Mouse (Mus musculus) embryonic facial prominence, embryonic 14.5 days (tissue): ENCODE data around the gene Zfp473. TPM values are rescaled to one million over a fixed set of nuclear protein-coding genes. Genes with fewer than 3 reads are reported as not detected.

Source experiments
- ATAC-seq: fragments of 200-750 bp; cut with Nextera tagmentation; 2 replicates; pipeline ENCODE4 v1.8.0; 2017; ENCODE audit warnings: low read depth, moderate number of reproducible peaks, moderate TSS enrichment
- DNase-seq: peaks from one replicate; pipeline ENCODE4 v3.0.0-alpha.2; 2015; ENCODE audit warnings: low spot score
- H3K27ac ChIP-seq: fragments of 300-500 bp; sonication (generic); replicated peaks from 2 replicates; pipeline ENCODE4 v1.5.1; 2014; ENCODE audit warnings: low read depth, mild to moderate bottlenecking, low read length, moderate library complexity
- H3K27me3 ChIP-seq: fragments of 300-500 bp; sonication (generic); replicated peaks from 2 replicates; pipeline ENCODE4 v1.6.1; 2014; ENCODE audit warnings: low read length; ENCODE audit not compliant: control insufficient read depth, insufficient read depth
- H3K36me3 ChIP-seq: fragments of 300-500 bp; sonication (generic); 2 replicates; pipeline ENCODE4 v1.6.1; 2014; ENCODE audit warnings: low read length, mixed read lengths; ENCODE audit not compliant: control insufficient read depth, insufficient read depth
- H3K4me1 ChIP-seq: fragments of 300-500 bp; sonication (generic); 2 replicates; pipeline ENCODE4 v1.6.1; 2014; ENCODE audit warnings: antibody characterized with exemption, low read length; ENCODE audit not compliant: control insufficient read depth, insufficient read depth
- H3K4me2 ChIP-seq: fragments of 300-500 bp; sonication (generic); 2 replicates; pipeline ENCODE4 v1.6.1; 2014; ENCODE audit warnings: low read depth, mild to moderate bottlenecking, low read length, moderate library complexity, mixed read lengths
- H3K4me3 ChIP-seq: fragments of 300-500 bp; sonication (generic); 2 replicates; pipeline ENCODE4 v1.5.1; 2014; ENCODE audit warnings: low read depth, mild to moderate bottlenecking, low read length
- H3K9ac ChIP-seq: fragments of 300-500 bp; sonication (generic); 2 replicates; pipeline ENCODE4 v1.6.1; 2014; ENCODE audit warnings: low read depth, mild to moderate bottlenecking, low read length, moderate library complexity, mixed read lengths
- H3K9me3 ChIP-seq: fragments of 300-500 bp; sonication (generic); 2 replicates; pipeline ENCODE4 v1.6.1; 2016; ENCODE audit warnings: low read length; ENCODE audit not compliant: control insufficient read depth
- WGBS: fragments of 180-500 bp; shearing (Covaris S2); extraction: QIAGEN DNeasy Blood & Tissue Kit; methylation state at CpG from one replicate; pipeline ENCODE4 v1.1.7; 2014; 5-methylcytosine and 5-hydroxymethylcytosine counted together
- polyA plus RNA-seq: library from polyadenylated mRNA; unstranded; fragments of >200 nt; fragmentation: Nextera tagmentation; extraction: Ambion mirVana; gene quantifications from 2 replicates; pipeline ENCODE4 v1.2.1, GENCODE M21; 2014

Zfp473 gene
- polyA plus RNA-seq, 1 experiment from 2014 or later, result 1.1 TPM

DNA sequence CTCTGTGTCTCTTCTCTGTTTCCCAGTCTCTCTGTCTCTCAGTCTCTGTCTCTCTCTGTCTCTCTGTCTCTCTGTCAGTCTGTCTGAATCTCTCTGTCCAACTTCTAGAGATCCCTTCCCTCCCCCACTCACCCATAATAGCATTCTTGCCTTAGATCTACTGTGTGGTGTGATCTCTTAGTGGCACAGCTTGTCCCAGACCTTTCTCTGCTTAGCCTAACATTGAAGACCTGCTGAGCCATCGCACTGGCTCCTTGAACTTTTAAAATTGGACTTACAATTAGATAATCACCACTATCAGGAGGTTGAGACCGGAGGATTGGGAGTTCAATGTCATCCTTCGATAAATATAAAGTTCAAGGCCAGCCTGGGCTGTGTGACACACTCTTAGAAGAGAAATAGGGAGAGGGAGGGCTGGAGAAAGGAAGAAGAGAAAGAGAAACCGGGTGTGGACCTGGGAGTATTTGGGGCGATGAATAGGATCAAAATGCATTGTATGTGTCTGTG lies 43.6 kb downstream of the Zfp473 start:
- WGBS, result 84% methylated on average over 5 of the region's 5 CpGs
- no peak overlapping the region for H3K9ac ChIP-seq

DNA sequence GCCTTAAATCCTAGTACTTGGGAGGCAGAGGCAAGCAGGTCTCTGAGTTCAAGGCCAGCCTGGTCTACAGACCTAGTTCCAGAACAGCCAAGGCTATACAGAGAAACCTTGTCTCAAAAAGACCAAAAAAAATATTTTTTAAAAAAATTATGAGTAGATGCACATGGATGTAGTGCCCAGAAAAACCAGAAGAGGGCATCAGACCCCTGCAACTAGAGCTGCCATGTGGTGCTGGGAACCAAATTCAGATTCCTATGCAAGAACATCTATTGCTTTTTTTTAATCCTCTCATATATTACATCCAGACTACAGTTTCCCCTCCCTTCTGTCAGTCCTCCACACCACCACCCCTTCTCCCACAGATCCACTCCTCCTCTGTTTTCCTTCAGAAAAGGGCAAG lies 44.5 kb downstream of the Zfp473 start:
- no peak overlapping the region for H3K27ac ChIP-seq
- H3K27me3 ChIP-seq, result no peaks in the 10 kb centered on the region
- H3K4me1 ChIP-seq, result no peaks in the 10 kb centered on the region
- no peak for ATAC-seq
- no peak for DNase-seq
- 0 out of 2 replicates have a peak, but pooled peaks cover 5% of the 10 kb centered on the region for H3K9me3 ChIP-seq
- no peak overlapping the region for H3K4me3 ChIP-seq
- H3K9ac ChIP-seq, result no peak overlapping the region
- H3K36me3 ChIP-seq, result no peaks in the 10 kb centered on the region
- no peak overlapping the region for H3K4me2 ChIP-seq

More for the DNA sequence above, 43.6 kb downstream of the Zfp473 start:
- no peaks in the 10 kb centered on the region for H3K27me3 ChIP-seq
- no peak overlapping the region for H3K4me2 ChIP-seq
- DNase-seq (no peak), ATAC-seq (no peak)
- no peaks in the 10 kb centered on the region for H3K4me1 ChIP-seq
- no peak overlapping the region for H3K4me3 ChIP-seq
- no peak overlapping the region for H3K27ac ChIP-seq
- no peaks in the 10 kb centered on the region for H3K36me3 ChIP-seq
- H3K9me3 ChIP-seq, result 0 out of 2 replicates have a peak, but pooled peaks cover 5% of the 10 kb centered on the region

DNA sequence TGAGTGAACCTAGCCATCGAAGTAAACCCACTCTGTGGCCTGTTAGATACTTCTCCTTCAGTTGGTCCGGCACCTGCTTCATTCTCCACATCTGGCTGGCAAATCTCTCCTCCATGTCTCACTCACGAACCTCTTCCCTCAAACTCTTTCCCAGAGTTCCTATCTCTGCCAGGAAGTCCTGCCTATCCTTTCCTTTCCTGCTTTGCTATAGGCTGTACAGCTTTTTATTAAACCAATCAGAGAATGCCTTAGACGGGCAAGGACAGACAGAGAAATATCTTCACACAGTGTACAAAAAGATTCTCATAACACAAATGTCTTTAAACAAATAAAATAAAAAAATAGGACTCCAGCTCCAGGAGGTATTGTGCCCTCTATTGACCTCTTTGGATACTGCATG lies 45.8 kb downstream of the Zfp473 start:
- Histone ChIP-seq H3K4me2 (no peak overlapping the region), H3K9ac (no peak overlapping the region), H3K36me3 (no peaks in the 10 kb centered on the region), H3K4me1 (no peaks in the 10 kb centered on the region), H3K4me3 (no peak overlapping the region), H3K27ac (no peak overlapping the region), H3K27me3 (no peaks in the 10 kb centered on the region), H3K9me3 (0 out of 2 replicates have a peak, but pooled peaks cover 5% of the 10 kb centered on the region)
- 86% methylated on average over 4 of the region's 4 CpGs for WGBS
- DNase-seq (no peak), ATAC-seq (no peak)

DNA sequence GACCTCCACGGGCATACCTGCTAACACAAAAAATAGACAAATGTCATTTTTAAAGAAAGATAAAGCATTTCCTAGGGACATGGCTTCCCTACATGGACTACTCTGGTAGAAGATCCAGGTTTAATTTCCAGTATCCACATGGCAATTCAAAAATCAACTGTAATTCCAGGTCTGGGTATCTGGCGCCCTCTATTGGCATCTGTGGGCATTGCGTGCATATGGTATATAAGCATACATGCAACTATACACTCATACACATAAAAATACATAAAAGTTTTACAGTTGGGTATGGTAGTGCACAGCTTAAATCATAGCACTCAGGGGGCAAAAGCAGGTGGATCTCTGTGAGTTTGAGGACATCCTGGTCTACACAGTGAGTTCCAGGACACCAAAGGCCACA lies 46.5 kb downstream of the Zfp473 start:
- H3K27me3 ChIP-seq, result no peaks in the 10 kb centered on the region
- no peak overlapping the region for H3K9ac ChIP-seq
- no peak overlapping the region for H3K27ac ChIP-seq
- H3K9me3 ChIP-seq, result 0 out of 2 replicates have a peak, but pooled peaks cover 5% of the 10 kb centered on the region
- ATAC-seq (no peak), DNase-seq (no peak)
- WGBS, result 60% methylated on average over 3 of the region's 3 CpGs
- no peaks in the 10 kb centered on the region for H3K36me3 ChIP-seq
- no peak overlapping the region for H3K4me3 ChIP-seq
- H3K4me1 ChIP-seq, result no peaks in the 10 kb centered on the region
- H3K4me2 ChIP-seq, result no peak overlapping the region

DNA sequence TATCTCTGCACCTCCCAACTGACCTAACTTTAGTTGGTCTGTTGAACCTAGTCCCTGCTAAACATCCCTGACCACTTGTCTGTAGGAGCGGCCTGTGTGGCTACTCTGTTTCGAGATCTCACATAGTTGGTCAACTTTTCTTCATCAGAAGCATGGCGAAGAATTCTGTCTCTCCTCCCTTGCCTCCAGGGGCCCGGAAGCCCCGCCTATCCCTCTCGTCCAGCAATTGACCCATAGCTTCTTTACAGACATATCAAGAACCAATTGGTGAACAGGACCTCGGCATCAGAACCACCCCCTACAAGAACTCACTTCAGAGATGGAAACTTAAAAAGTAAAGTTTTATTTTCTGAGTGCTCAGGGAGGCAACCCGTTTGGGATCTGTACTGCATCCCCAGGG lies 47.9 kb downstream of the Zfp473 start:
- Histone ChIP-seq H3K9ac (no peak overlapping the region), H3K4me2 (no peak overlapping the region), H3K9me3 (0 out of 2 replicates have a peak, but pooled peaks cover 5% of the 10 kb centered on the region), H3K36me3 (no peaks in the 10 kb centered on the region), H3K4me3 (no peak overlapping the region), H3K27me3 (no peaks in the 10 kb centered on the region), H3K27ac (no peak overlapping the region), H3K4me1 (0 out of 2 replicates have a peak, but pooled peaks cover under 1% of the 10 kb centered on the region)
- DNase-seq, result no peak
- no peak for ATAC-seq
- WGBS, result 74% methylated on average over 8 of the region's 8 CpGs

DNA sequence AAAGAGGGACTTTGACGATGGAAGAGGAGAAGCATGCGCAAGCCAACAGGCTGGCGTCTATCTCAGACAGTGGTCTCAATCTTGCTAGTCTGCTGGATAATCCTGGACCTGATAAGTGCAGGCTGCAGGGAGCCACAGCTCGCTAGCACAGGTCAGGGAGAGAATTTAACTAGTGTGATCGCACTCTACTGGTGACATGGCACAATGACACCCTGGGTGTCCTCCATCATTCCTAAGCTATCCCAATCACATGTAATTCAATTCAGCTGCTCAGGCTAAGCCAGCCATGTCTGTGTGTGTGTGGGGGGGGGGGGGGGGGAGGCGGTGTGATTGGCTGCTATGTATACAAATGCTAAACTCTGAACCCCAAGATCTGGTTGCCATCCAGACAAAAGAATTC lies 48.9 kb downstream of the Zfp473 start:
- WGBS, result 9% methylated on average over 5 of the region's 6 CpGs
- peak; percentile 69 for ATAC-seq
- Histone ChIP-seq H3K9ac (no peak overlapping the region), H3K4me1 (0 out of 2 replicates have a peak, but pooled peaks cover 9% of the 10 kb centered on the region), H3K36me3 (no peaks in the 10 kb centered on the region), H3K27me3 (no peaks in the 10 kb centered on the region), H3K9me3 (0 out of 2 replicates have a peak, but pooled peaks cover 5% of the 10 kb centered on the region), H3K27ac (no peak overlapping the region), H3K4me2 (no peak overlapping the region), H3K4me3 (no peak overlapping the region)
- DNase-seq, result peak; percentile 49

DNA sequence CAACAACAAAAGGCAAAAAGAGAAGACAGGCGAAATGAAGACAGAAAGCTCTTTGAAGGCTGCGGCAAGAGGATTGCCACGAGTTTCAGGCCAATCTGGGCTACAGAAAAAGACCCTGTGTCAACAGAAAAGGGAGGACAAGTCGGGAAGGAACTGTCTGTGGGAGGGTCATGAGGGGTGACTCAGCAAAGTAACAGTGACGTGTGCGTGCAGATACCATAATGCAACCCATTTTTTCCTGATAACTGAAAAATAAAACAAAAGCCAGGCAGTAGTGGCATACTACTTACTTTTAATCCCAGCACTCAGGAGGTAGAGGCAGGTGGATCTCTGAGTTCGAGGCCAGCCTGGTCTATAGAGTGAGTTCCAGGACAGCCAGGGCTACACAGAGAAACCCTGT lies 52.9 kb downstream of the Zfp473 start:
- no peak for DNase-seq
- H3K9ac ChIP-seq, result no peak overlapping the region
- H3K4me1 ChIP-seq, result 0 out of 2 replicates have a peak, but pooled peaks cover 12% of the 10 kb centered on the region
- no peak for ATAC-seq
- H3K27me3 ChIP-seq, result no peaks in the 10 kb centered on the region
- no peak overlapping the region for H3K4me3 ChIP-seq
- H3K36me3 ChIP-seq, result no peaks in the 10 kb centered on the region
- H3K4me2 ChIP-seq, result no peak overlapping the region
- H3K9me3 ChIP-seq, result no peaks in the 10 kb centered on the region
- 57% methylated on average over 7 of the region's 7 CpGs for WGBS
- no peak overlapping the region for H3K27ac ChIP-seq

DNA sequence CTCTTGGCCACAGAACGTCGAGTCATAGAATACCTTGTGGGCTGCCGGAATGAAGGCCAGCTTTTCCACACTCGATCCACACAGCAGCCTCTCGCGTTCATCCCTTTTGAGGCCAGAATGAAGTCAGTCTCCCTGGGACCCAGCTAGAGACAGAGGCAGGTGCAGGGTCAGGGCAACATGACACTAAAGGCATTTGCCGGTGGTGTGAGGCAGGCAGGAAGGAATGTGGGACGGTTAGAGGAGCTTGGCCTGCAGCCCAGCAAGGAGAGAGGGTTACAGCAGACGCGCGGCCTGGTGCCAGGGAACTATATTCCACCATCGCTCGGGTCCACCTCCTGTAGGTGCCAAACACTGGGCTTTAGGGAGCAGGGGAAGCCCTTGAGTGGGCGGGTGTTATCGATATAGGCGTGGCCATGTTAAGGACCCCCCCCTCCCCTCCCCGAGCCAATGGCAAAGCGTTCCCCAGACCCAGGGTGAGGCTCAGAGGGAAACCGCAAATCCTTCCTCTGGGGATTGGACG lies 53.6 kb downstream of the Zfp473 start:
- peak; percentile 87 for ATAC-seq
- DNase-seq, result peak; percentile 87

DNA sequence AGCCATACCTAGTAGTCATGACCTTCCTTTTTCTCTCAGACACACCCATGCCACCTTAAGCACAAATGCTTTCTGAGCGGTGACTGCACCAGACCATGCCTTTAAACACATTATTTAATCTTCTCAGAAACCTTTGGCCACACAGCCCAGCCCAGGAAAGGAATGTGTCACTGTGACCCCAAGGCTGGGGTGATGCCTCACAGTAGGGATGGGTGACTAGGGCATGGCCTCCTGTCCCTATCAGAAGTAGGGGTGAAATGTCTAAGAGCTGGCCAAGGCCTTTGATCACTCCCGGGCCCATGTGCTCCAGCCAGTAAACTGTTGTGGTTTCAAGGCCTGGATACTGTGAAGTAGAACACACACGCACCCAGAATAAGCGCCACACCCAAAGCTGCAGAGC lies 55.6 kb downstream of the Zfp473 start:
- H3K36me3 ChIP-seq, result no peaks in the 10 kb centered on the region
- H3K27me3 ChIP-seq, result no peaks in the 10 kb centered on the region
- ATAC-seq (no peak), DNase-seq (no peak)
- H3K4me3 ChIP-seq, result no peak overlapping the region
- WGBS, result 77% methylated on average over 4 of the region's 4 CpGs
- no peak overlapping the region for H3K9ac ChIP-seq
- H3K27ac ChIP-seq, result no peak overlapping the region
- H3K4me1 ChIP-seq, result 0 out of 2 replicates have a peak, but pooled peaks cover 12% of the 10 kb centered on the region
- no peaks in the 10 kb centered on the region for H3K9me3 ChIP-seq
- H3K4me2 ChIP-seq, result no peak overlapping the region

More for the DNA sequence above, 53.6 kb downstream of the Zfp473 start:
- no peaks in the 10 kb centered on the region for H3K36me3 ChIP-seq
- H3K27ac ChIP-seq, result peak overlapping the region; percentile 61; the same call in 1 of the 2 replicates
- H3K4me2 ChIP-seq, result peak overlapping the region; percentile 10; the same call in 1 of the 2 replicates
- no peaks in the 10 kb centered on the region for H3K27me3 ChIP-seq
- 9% methylated on average over 20 of the region's 20 CpGs for WGBS
- no peak overlapping the region for H3K9ac ChIP-seq
- no peaks in the 10 kb centered on the region for H3K9me3 ChIP-seq
- H3K4me3 ChIP-seq, result no peak overlapping the region
- 0 out of 2 replicates have a peak, but pooled peaks cover 12% of the 10 kb centered on the region for H3K4me1 ChIP-seq
